Mouse (Mus musculus) lung, adult 2 months (tissue): ENCODE results near the gene Smyd3.

Experiments used
- CTCF ChIP-seq: fragments of 200-500 bp; IDR thresholded peaks from 2 replicates; pipeline ENCODE4 v1.5.1; 2011; ENCODE audit warnings: mild to moderate bottlenecking, low read length, control low read depth; ENCODE audit not compliant: insufficient read depth
- POLR2A ChIP-seq: fragments of 200-500 bp; IDR thresholded peaks from 2 replicates; pipeline ENCODE4 v1.6.1; 2011; ENCODE audit warnings: low read depth, mild to moderate bottlenecking, control low read depth, low read length, borderline replicate concordance; ENCODE audit errors: extremely low read depth

DNA sequence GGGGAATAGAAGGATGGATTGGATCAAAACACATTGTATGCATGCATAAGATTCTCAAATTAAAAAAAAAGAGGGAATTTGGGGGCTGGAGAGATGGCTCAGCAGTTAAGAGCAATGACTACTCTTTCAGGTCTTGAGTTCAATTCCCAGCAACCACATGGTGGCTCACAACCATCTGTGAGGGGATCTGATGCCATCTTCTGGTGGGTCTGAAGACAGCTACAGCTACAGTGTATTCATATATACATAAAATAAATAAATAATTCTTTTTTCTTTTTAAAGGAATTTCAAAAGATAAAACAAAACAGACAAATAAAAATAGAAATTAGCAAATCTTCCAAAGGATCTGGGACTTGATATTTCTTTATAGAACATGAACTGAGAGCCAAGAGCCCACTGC is 537.7 kb downstream of the Smyd3 start:
- no peak for TF ChIP-seq POLR2A
- TF ChIP-seq CTCF: no peak
